Mouse (Mus musculus) yolk sac, embryonic 10.5 days (tissue): ENCODE results near the gene B3gnt7.

Experiments
- DNase-seq: peaks from one replicate; pipeline ENCODE4 v3.0.0-alpha.2; 2017; ENCODE audit warnings: low spot score

B3gnt7 gene

GRCm38 (mm10) chr1:86343969-86344861 lies 41.6 kb downstream of the B3gnt7 start:
- no peak for DNase-seq

GRCm38 (mm10) chr1:86345069-86345468 lies 42.4 kb downstream of the B3gnt7 start:
- DNase-seq = no peak

- DNase-seq = no peak
These were observed 43.3 kb downstream of the B3gnt7 start for GRCm38 (mm10) chr1:86345956-86346355.

GRCm38 (mm10) chr1:86346851-86347715 lies 44.5 kb downstream of the B3gnt7 start:
- DNase-seq = no peak

GRCm38 (mm10) chr1:86347716-86348045 lies 45.0 kb downstream of the B3gnt7 start:
- no peak for DNase-seq

- DNase-seq = no peak
These were observed 45.5 kb downstream of the B3gnt7 start for GRCm38 (mm10) chr1:86348083-86348482.

GRCm38 (mm10) chr1:86348801-86349200 lies 46.2 kb downstream of the B3gnt7 start:
- DNase-seq = no peak

GRCm38 (mm10) chr1:86349201-86349600 lies 46.6 kb downstream of the B3gnt7 start:
- DNase-seq = no peak

GRCm38 (mm10) chr1:86349696-86350095 lies 47.1 kb downstream of the B3gnt7 start:
- DNase-seq = no peak

GRCm38 (mm10) chr1:86350576-86350975 lies 47.9 kb downstream of the B3gnt7 start:
- DNase-seq = no peak

- no peak for DNase-seq
These were observed 51.6 kb downstream of the B3gnt7 start for GRCm38 (mm10) chr1:86354186-86354585.
